Mouse (Mus musculus) left cerebral cortex, adult 18-20 months (tissue): Measurements from ENCODE around the gene Atp6v1a. TPM values are rescaled to one million over a fixed set of nuclear protein-coding genes. Genes with fewer than 3 reads are reported as not detected.
A peak's percentile ranks its signal among the peaks of the same experiment; 100 is the strongest.

Source experiments
- DNase-seq, 2 experiments: peaks; one replicate each; pipeline ENCODE4 v3.0.0; 2021 to 2022; ENCODE audit warnings: low spot score in 2 of 2, mixed read lengths in 1 of 2
- long read RNA-seq, 2 experiments: library from polyadenylated mRNA; stranded (forward); transcript quantifications; one replicate each; pipeline ENCODE4 v2.0.0; 2021
- total RNA-seq, 2 experiments: library from RNA; stranded (reverse); gene quantifications; 2 replicates each; pipeline ENCODE4 v1.2.3; 2021

Atp6v1a gene
- 100 to 1,000 TPM; 509 to 523 TPM for total RNA-seq
- long read RNA-seq, experiment 1, full-length matches to known transcripts, result 440 of 555 reads
- long read RNA-seq, experiment 1, partial matches to known transcripts, result 72 of 555 reads
- long read RNA-seq, experiment 1, other reads (novel, unspliced or antisense), result 43 of 555 reads
- long read RNA-seq, experiment 2, full-length matches to known transcripts, result 290 of 372 reads
- long read RNA-seq, experiment 2, partial matches to known transcripts, result 51 of 372 reads
- long read RNA-seq, experiment 2, other reads (novel, unspliced or antisense), result 31 of 372 reads

GRCm38 (mm10) chr16:44139536-44140185 lies at the start of gene Atp6v1a, which contains the start of gene Naa50:
TSS of gene Atp6v1a (minus strand) at chr16:44139705.
TSS of gene Naa50 (plus strand) at chr16:44139830.
- DNase-seq, result peak; percentile 83 to 94

- no peak for DNase-seq
These were observed 49.3 kb upstream of the Atp6v1a start for GRCm38 (mm10) chr16:44188766-44189165.

- no peak for DNase-seq
These were observed 47.7 kb upstream of the Atp6v1a start for GRCm38 (mm10) chr16:44187172-44187571.

GRCm38 (mm10) chr16:44184769-44185168 lies 45.3 kb upstream of the Atp6v1a start:
- DNase-seq, result no peak

GRCm38 (mm10) chr16:44182597-44182996 lies 43.1 kb upstream of the Atp6v1a start:
- no peak for DNase-seq

DNA sequence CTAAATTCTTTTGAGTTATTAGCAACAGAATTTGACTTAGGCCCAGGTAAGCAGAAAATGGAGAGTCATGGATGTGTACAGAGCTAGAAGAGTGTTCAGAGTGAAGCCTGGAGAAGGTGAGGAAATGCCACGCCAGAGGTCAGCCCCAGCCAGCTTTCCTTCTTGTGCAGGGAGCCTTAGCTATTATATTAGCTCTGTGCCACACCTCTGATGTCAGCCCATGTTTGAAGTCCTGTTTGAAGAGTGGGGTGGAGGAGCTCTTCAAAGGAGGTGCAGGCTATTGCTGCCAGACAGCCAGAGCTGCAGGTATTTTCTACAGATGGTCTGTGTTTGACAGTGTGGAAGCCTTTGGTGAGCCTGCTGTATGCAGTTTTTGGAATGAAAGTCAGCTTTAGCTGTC lies 39.0 kb upstream of the Atp6v1a start:
- no peak for DNase-seq

GRCm38 (mm10) chr16:44176511-44176910 lies 37.0 kb upstream of the Atp6v1a start:
- no peak for DNase-seq

DNA sequence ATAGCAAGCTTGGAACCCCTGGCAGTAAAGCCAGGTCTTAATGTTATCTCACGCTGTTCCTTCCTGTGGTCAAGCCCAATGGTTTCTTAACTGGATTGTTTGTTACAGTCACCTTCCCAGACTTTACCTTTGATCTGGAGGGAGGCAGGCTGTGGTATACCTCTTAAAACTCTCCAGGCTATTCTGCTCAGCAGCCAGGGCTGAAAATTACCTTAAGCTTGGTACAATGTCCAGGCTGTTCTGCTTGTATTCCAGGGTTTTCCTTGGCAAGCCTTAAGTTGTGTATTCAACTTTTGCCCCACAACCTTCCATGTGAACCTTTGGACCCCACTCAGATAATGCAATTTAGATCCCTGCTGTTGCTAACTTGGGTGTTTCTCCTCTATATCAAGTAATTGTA lies 35.5 kb upstream of the Atp6v1a start:
- no peak for DNase-seq

DNA sequence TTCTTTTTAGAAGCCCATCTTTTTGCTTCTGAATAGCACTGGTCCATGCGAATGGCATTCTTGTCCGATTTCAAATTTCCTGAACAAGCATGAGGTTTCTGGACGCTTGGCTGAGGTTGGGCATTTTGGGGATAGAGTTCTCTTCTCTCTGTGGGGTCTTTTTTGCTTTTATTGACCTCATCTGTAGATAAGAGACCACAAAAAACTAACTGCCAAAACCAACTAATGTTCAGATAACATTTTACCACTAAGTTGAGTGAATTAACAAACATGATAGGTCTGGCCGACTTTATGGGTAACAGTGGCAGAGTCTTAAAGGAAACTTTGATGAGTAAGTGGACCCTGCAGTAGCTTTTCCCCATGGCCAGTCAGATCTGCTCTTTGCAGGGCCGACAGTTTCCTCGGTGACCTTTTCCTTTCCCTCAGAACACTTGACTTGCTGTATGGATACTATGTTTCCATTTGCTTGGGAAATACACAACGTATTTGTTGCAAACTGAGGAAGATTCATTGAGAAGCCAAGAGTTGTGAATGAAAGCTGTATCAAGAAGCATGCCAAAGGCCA lies 34.5 kb upstream of the Atp6v1a start:
- DNase-seq, result no peak

DNA sequence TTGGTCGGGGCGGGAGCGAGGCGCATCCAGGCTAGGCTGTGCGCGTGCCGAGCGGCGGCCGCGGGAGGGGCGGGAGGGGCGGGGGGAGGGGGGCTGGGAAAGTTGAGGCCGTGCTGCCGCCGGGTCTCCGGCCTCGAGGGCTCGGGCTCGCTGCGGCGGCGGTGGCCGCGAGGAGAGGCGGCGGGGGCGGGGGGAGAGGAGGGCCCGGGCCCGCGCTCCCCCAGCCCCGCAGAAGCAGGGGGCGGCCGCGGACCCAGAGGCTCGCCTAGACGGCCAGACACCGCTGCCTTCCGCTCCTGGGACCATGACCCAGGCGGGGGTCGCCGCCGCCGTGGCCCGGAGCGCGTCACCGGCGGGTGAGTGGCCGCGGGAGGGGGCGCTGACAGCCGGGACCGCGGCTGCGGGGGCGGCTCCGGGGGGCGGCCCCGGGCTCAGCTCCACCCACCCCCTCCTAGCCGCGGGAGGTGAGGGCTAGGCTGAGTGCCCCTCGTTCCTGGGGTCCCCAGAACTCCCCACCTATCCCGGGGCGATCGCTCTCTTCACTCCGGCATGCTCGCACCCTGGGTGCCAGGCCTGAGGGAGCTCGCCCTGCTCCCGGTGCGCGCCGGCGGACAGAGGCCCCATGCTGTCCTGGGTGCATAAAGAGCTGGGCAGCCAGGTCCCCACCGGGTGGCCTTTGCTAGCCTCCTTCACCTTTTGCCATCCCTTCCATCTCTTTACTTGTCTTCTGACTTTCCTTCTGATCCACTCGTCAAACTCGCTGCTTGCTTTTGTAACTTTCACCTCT lies 33.8 kb upstream of the Atp6v1a start, which contains the start of gene Usf3:
Gene Usf3 (plus strand): TSS at position 92 of the 787 bp plus-strand sequence.
- peak; percentile 23 to 44 for DNase-seq

GRCm38 (mm10) chr16:44172297-44173154 lies 33.0 kb upstream of the Atp6v1a start:
- peak; percentile 95 to 99 for DNase-seq

DNA sequence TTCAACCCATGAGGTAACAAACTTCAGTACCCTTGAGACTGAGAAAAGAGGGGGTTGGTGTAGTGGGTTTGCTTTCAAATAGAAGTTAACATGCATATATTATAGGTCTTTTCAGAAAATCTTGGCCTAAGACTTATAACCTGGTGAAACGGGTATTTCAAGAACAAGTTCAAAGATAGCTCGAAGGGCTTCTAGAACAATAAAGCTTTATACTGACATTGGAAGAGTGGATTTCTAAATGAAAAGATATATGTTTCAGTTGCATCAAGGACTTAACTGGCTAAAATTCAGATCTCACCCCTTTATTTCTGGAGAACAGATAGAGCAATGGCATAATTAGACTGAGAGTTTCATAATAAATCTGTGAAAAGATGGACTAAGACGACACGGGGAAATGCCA lies 29.5 kb upstream of the Atp6v1a start:
- DNase-seq, result no peak

DNA sequence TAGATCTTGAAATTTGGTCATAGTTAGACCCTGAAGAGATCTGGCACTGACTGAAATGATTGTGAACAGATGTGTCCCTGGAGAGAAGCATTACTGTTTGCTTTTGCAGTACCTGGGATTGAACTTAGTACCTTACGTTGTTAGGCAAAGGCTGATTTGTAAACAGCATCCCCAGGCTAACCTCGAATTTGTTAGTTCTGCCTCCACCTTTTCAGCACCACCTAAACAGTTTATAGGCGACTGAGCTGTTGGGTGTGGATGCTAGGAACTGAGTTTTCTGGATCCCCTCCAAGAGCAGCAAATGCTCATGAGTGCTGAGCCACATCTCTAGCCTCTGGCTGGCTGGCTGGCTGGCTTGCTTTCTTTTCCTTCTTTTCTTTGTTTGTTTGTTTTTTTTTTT lies 25.7 kb upstream of the Atp6v1a start:
- DNase-seq, result no peak

DNA sequence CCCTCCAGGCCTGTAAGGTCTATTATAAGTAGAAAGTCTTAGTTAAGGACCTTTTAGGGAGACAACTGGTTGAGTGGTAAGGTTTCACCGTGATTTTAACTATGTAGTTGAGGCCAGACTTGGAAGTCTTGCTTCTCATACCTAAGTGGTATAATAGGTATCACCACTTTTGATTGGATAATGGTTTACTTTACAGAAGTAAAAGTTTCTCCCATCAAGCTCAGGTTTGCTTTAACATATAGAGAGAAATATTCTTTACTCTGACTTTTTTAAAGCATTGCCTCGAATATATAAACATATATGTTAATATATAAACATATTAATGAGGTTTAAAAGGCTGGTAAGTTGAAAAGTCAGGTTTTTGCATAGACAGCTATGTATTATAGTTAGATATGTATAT lies 24.3 kb upstream of the Atp6v1a start:
- DNase-seq, result no peak

- no peak for DNase-seq
These were observed 19.8 kb upstream of the Atp6v1a start for GRCm38 (mm10) chr16:44159325-44159724.

DNA sequence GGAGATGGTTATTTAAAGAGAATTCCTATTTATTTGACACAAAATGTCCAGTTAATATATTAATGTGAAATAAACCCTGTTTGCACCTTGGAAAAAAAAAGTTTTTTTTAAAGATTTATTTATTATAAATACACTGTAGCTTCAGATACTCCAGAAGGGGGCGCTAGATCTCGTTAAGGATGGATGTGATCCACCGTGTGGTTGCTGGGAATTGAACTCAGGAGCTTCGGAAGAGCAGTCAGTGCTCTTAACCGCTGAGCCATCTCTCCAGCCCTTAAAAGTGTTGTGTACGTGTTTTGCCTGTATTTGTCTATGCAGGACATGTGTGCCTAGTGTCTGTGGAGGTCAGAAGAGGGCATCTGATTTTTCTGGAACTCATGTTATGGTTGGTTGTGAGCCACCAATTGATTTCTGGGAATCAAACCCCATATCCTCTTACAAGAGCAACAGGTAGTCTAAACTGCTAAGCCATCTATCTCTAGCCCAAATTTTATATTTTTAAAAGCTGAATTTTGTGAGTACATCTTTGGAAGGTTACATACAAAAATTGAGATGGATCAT lies 15.1 kb upstream of the Atp6v1a start:
- no peak for DNase-seq

- no peak for DNase-seq
These were observed 9.7 kb upstream of the Atp6v1a start for GRCm38 (mm10) chr16:44149002-44149767.

DNA sequence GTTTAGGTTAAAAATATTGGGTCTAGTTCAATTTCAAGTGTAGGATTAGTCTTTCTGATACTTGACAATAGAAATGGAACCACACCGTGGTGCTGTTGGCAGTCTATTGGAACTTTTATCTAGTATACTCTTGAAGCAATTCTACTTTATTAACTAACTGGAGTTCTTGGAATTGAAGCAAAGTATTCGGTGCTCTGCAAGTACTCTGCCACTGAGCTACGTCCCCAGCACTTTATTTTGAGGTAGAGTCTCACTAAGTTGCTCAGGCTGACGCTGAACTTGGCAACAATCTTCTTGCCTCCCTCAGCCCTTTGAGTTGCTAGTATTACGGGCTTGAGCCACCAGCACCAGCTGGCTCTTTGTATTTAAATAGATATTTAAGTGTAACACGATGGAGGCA lies 2.0 kb upstream of the Atp6v1a start:
- peak in 1 of 2 experiments; percentile 31 for DNase-seq

GRCm38 (mm10) chr16:44140186-44140787 lies 782 bp upstream of the Atp6v1a start:
- DNase-seq, result peak; percentile 48 to 58
